Mouse (Mus musculus) liver, embryonic 18 days (tissue): ENCODE measurements around the gene Gm5941. TPM values are rescaled to one million over a fixed set of nuclear protein-coding genes. Genes with fewer than 3 reads are reported as not detected.

Experiments
- polyA plus RNA-seq: library from polyadenylated mRNA; depleted of rRNA; stranded (reverse); fragments of >200 nt; gene quantifications from 2 replicates; pipeline ENCODE4 v1.2.3, GENCODE M21; 2012; rRNA removed

The Gm5941 gene
- not detected in 2 replicates for polyA plus RNA-seq

GRCm38 (mm10) chrX:92489649-92490048 is at the start of gene Gm5941:
Gene Gm5941, plus strand, starts transcription at chrX:92489949.

Other genes with a start within 250 kb of the Gm5941 start
- not detected in 2 replicates for gene Mageb18, start 109.6 kb downstream of the Gm5941 start, polyA plus RNA-seq